In the genomic region with DNA sequence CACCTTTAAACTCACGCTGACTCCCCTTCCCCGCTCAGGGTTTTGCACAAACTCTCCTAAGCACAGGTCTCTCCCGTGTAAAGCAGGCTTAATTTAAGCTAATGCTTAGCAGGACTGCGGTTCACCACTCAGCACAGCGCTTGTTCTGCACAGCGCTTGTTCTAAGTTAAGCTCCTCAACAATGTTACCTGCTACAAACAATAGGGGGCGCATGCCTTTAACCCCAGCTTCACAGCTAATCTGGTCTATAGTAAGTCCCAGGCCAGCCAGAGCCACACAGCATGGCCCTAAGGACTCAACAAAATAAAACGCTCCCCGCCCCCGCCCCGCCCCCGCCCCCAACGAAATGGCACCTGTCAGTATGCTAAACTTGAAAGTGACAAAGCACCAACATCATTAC, we compare ENCODE assay signal across 20 mouse cellular contexts. TPM values are rescaled to one million over a fixed set of nuclear protein-coding genes. Genes with fewer than 3 reads are reported as not detected.
"Had no signal": no experiment of that assay in that cellular context is flagged by ENCODE, and none has a peak within 500 bp of the region (broad histone marks: within the 10 kb centered on the region; RNA-seq: fewer than 3 reads in every experiment).

No protein-coding gene starts in this region.

RNA-seq across cellular contexts. Expression of a gene that starts 26.9 kb away (rescaled TPM):
- total RNA-seq: forebrain, postnatal 0 days; gastrocnemius, adult 18-20 months; gastrocnemius, adult 2 months; gastrocnemius, adult 8-10 months; gastrocnemius, postnatal 10 days; gastrocnemius, postnatal 14 days; gastrocnemius, postnatal 25 days; gastrocnemius, postnatal 36 days; gastrocnemius, postnatal 4 days; heart, adult 18-20 months; heart, adult 2 months; heart, adult 8-10 months had no signal
- polyA plus RNA-seq: cerebellum, adult 2 months; embryonic facial prominence, embryonic 11.5 days; embryonic facial prominence, embryonic 12.5 days; forebrain, embryonic 10.5 days; forebrain, embryonic 16.5 days; frontal cortex, adult 2 months; gonadal fat pad, adult 2 months; heart, adult 2 months had no signal

RNA-seq across cellular contexts. Expression of a gene that starts 53.6 kb away (rescaled TPM):
- polyA plus RNA-seq: erythroblast, embryonic 14.5 days had no signal
